Mouse (Mus musculus): ENCODE results near the gene Rasgrf1. TPM values are rescaled to one million over a fixed set of nuclear protein-coding genes. Genes with fewer than 3 reads are reported as not detected.

Rasgrf1 gene
- polyA plus RNA-seq (2012; fragmentation: generic; extraction: Trizol) = not detected
- long read RNA-seq, experiment 1 = 0 reads
- long read RNA-seq, experiment 2 = 0 reads

DNA sequence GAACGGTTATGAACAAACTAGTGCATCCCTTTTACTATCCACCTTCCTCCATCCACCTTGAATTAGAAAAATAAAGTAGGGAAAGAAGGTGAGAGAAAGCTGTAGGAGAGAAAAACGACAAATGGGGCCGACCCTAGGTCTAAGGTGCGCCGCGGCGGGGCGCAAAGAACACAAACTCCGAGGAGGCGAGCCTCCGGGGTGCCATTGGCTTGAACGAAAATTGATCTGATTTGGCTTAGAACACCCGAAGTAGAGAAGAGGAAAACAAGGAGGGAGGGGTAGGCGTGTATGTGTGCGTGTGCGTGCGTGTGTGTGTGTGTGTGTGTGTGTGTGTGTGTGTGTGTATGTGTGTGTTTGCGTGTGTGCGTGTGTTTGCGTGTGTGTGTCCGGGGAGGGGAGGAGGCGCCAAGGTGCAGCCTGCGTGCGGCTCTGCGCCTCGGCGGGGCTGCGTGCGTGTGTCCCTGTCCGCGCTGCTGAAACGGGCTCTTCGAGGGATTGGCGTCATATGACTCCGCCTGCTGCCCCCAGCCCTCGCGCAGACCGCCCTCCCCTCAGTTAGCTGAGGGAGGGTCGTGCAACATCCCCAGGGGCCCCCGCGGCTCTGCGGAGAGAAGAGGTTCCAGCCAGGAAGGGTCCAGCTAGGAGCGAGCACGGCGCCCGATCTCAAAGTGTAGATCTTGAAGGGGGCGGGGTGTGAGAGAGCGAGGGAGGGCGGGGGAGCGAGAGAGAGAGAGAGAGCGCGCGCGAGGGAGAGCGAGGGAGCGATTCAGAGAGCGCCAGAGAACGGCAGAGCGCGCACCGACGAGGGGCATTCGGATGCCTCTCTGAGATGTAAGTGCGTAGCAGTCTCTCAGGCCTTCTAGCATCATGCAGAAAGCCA, at the start of gene Rasgrf1:
Gene Rasgrf1, plus strand, starts transcription at position 778 of the 880 bp plus-strand sequence.
- TF ChIP-seq FOSL1 (IDR thresholded peaks at IDR 0.05; ENCODE audit: insufficient read depth, low read length, poor library complexity, severe bottlenecking) (no peak), USF1 (IDR thresholded peaks at IDR 0.05; ENCODE audit: low read depth) (no peak), MYOD1 (IDR thresholded peaks at IDR 0.05; ENCODE audit: control insufficient read depth, insufficient read length, low read depth) (no peak), CTCF (IDR thresholded peaks at IDR 0.05; ENCODE audit: control insufficient read depth, insufficient read depth, insufficient read length) (no peak), CEBPB (IDR thresholded peaks at IDR 0.05; ENCODE audit: low read depth) (no peak), MYOG (IDR thresholded peaks at IDR 0.05; ENCODE audit: control insufficient read depth, extremely low read depth, insufficient read length) (no peak), MAX (IDR thresholded peaks at IDR 0.05) (no peak)
- Histone ChIP-seq H3K79me2 (ENCODE audit: control insufficient read depth, insufficient read depth) (no peaks in the 10 kb centered on the region), H3K27me3 (ENCODE audit: control insufficient read depth, insufficient read depth, insufficient read length) (no peaks in the 10 kb centered on the region), H3K36me3 (ENCODE audit: control insufficient read depth, insufficient read depth) (no peaks in the 10 kb centered on the region), H3K4me3 (ENCODE audit: insufficient read depth, poor library complexity, severe bottlenecking) (no peak within 1 kb of the TSS), H3ac (ENCODE audit: control insufficient read depth, insufficient read length, low read depth) (no peak within 1 kb of the TSS), H3K79me3 (ENCODE audit: low read depth) (no peaks in the 10 kb centered on the region)

DNA sequence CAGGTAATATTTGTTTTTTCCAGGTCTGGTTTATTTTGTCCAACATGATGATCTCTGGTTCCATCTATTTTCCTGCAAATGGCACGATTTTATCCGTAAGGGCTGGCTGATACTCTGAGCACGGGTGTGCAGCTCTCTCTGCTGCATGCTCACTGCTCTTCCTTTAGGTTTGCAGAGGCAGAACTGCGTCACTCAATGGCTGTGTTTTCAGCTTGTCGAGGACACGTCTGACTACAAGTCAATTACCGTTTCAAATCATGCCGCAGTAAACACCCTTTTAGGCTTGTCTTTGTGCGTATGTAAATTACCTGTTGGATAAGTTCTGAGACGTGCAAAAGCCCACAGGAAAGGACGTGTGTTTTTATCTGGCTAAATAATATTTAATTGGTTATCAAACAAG, 49.6 kb upstream of the Rasgrf1 start:
- Histone ChIP-seq H3K36me3 (ENCODE audit: control insufficient read depth, insufficient read depth) (no peaks in the 10 kb centered on the region), H3ac (ENCODE audit: control insufficient read depth, insufficient read length, low read depth) (no peak overlapping the region), H3K4me3 (ENCODE audit: insufficient read depth, poor library complexity, severe bottlenecking) (no peak overlapping the region), H3K79me3 (ENCODE audit: low read depth) (no peaks in the 10 kb centered on the region), H3K27me3 (ENCODE audit: control insufficient read depth, insufficient read depth, insufficient read length) (no peaks in the 10 kb centered on the region), H3K79me2 (ENCODE audit: control insufficient read depth, insufficient read depth) (no peaks in the 10 kb centered on the region)
- no peak for TF ChIP-seq USF1 (IDR thresholded peaks at IDR 0.05; ENCODE audit: low read depth)
- no peak for TF ChIP-seq CEBPB (IDR thresholded peaks at IDR 0.05; ENCODE audit: low read depth)
- TF ChIP-seq CTCF (IDR thresholded peaks at IDR 0.05; ENCODE audit: control insufficient read depth, insufficient read depth, insufficient read length) = no peak
- no peak for TF ChIP-seq MYOG (IDR thresholded peaks at IDR 0.05; ENCODE audit: control insufficient read depth, extremely low read depth, insufficient read length)
- TF ChIP-seq FOSL1 (IDR thresholded peaks at IDR 0.05; ENCODE audit: insufficient read depth, low read length, poor library complexity, severe bottlenecking) = no peak
- TF ChIP-seq MYOD1 (IDR thresholded peaks at IDR 0.05; ENCODE audit: control insufficient read depth, insufficient read length, low read depth) = no peak
- TF ChIP-seq MAX (IDR thresholded peaks at IDR 0.05) = no peak

DNA sequence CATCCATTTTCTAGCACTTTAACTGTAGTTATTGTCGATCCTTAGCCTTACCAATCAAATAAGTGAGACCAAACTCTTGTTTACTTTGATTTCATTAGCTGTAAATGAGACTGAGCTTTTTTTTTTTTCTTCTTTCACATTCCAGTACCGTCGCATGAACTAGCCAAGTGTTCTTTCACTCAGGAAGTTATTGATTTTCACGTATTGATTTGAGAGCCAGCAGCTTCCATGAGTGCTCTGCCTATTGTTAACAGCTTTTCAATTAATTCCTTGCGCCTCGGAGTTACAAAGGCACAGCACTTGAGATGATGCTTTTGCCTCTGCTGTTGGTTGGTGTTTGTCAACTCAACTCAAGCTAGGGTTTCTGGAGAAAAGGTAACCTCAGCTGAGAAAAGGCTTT, 49.1 kb upstream of the Rasgrf1 start:
- H3K79me2 ChIP-seq (ENCODE audit: control insufficient read depth, insufficient read depth) = no peaks in the 10 kb centered on the region
- TF ChIP-seq USF1 (IDR thresholded peaks at IDR 0.05; ENCODE audit: low read depth) = no peak
- no peak for TF ChIP-seq CEBPB (IDR thresholded peaks at IDR 0.05; ENCODE audit: low read depth)
- no peak for TF ChIP-seq CTCF (IDR thresholded peaks at IDR 0.05; ENCODE audit: control insufficient read depth, insufficient read depth, insufficient read length)
- TF ChIP-seq MAX (IDR thresholded peaks at IDR 0.05) = no peak
- no peak for TF ChIP-seq FOSL1 (IDR thresholded peaks at IDR 0.05; ENCODE audit: insufficient read depth, low read length, poor library complexity, severe bottlenecking)
- no peak for TF ChIP-seq MYOD1 (IDR thresholded peaks at IDR 0.05; ENCODE audit: control insufficient read depth, insufficient read length, low read depth)
- no peak for TF ChIP-seq MYOG (IDR thresholded peaks at IDR 0.05; ENCODE audit: control insufficient read depth, extremely low read depth, insufficient read length)
- H3K79me3 ChIP-seq (ENCODE audit: low read depth) = no peaks in the 10 kb centered on the region

DNA sequence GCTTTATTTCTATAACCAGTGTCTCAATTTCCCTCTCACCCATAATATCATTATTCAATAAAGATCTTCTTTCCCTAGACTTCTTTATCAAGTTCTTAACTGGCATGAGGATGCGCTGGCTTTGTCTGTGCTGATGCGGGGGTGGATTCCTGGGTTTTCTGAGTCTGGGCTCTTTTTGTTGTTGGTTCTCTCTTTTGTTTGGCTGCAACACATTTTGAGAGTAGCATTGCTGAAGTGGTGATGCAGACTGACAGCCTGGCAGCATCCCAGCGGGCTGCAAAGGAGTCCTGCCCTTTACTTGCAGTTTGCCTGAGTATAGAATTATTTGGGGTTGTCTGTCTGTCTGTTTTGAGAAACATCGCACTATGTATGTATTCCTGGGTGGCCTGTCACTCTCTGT, 42.6 kb upstream of the Rasgrf1 start:
- Histone ChIP-seq H3K36me3 (ENCODE audit: control insufficient read depth, insufficient read depth) (no peaks in the 10 kb centered on the region), H3K27me3 (ENCODE audit: control insufficient read depth, insufficient read depth, insufficient read length) (no peaks in the 10 kb centered on the region), H3K4me3 (ENCODE audit: insufficient read depth, poor library complexity, severe bottlenecking) (no peak overlapping the region), H3K79me2 (ENCODE audit: control insufficient read depth, insufficient read depth) (no peaks in the 10 kb centered on the region), H3ac (ENCODE audit: control insufficient read depth, insufficient read length, low read depth) (no peak overlapping the region), H3K79me3 (ENCODE audit: low read depth) (no peaks in the 10 kb centered on the region)
- TF ChIP-seq USF1 (IDR thresholded peaks at IDR 0.05; ENCODE audit: low read depth) (no peak), FOSL1 (IDR thresholded peaks at IDR 0.05; ENCODE audit: insufficient read depth, low read length, poor library complexity, severe bottlenecking) (no peak), MYOG (IDR thresholded peaks at IDR 0.05; ENCODE audit: control insufficient read depth, extremely low read depth, insufficient read length) (no peak), MYOD1 (IDR thresholded peaks at IDR 0.05; ENCODE audit: control insufficient read depth, insufficient read length, low read depth) (no peak), MAX (IDR thresholded peaks at IDR 0.05) (no peak), CTCF (IDR thresholded peaks at IDR 0.05; ENCODE audit: control insufficient read depth, insufficient read depth, insufficient read length) (no peak), CEBPB (IDR thresholded peaks at IDR 0.05; ENCODE audit: low read depth) (no peak)

More for the DNA sequence above, 49.1 kb upstream of the Rasgrf1 start:
- H3ac ChIP-seq (ENCODE audit: control insufficient read depth, insufficient read length, low read depth) = no peak overlapping the region
- H3K36me3 ChIP-seq (ENCODE audit: control insufficient read depth, insufficient read depth) = no peaks in the 10 kb centered on the region
- H3K27me3 ChIP-seq (ENCODE audit: control insufficient read depth, insufficient read depth, insufficient read length) = no peaks in the 10 kb centered on the region
- no peak overlapping the region for H3K4me3 ChIP-seq (ENCODE audit: insufficient read depth, poor library complexity, severe bottlenecking)

DNA sequence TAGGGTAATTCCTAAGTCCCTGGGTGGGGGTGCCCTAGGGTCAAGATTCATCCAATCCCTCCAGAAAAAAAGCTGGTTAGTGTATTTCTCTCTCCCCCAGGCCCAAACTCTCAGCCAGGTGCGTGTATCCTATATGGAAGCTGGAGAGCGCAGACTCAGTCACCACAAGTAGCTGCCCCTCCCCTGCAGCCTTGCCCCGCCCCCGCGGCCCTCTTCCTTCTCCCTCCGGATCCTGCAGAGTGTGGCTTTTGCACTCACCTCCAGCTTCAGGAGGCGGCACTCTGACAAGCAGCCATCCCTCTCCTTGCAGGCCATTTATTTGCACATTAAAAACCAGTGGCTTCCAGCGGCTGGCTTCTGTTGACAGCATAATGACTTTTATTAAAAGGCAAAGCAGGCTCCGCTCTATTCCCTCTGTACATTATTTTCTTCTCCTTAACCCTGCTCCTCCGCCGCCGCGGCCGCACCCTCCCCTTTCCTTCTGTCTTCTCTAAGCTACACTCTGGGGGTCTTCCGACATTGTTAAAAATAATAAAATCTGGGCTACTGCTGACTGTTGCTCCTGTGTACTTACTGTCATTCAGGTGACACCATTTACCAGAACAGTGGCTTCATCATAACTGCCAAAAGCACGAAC, 41.5 kb upstream of the Rasgrf1 start:
- Histone ChIP-seq H3K79me2 (ENCODE audit: control insufficient read depth, insufficient read depth) (no peaks in the 10 kb centered on the region), H3K36me3 (ENCODE audit: control insufficient read depth, insufficient read depth) (no peaks in the 10 kb centered on the region), H3K4me3 (ENCODE audit: insufficient read depth, poor library complexity, severe bottlenecking) (no peak overlapping the region), H3K27me3 (ENCODE audit: control insufficient read depth, insufficient read depth, insufficient read length) (no peaks in the 10 kb centered on the region), H3K79me3 (ENCODE audit: low read depth) (no peaks in the 10 kb centered on the region), H3ac (ENCODE audit: control insufficient read depth, insufficient read length, low read depth) (no peak overlapping the region)
- TF ChIP-seq FOSL1 (IDR thresholded peaks at IDR 0.05; ENCODE audit: insufficient read depth, low read length, poor library complexity, severe bottlenecking) (no peak), MYOD1 (IDR thresholded peaks at IDR 0.05; ENCODE audit: control insufficient read depth, insufficient read length, low read depth) (no peak), MAX (IDR thresholded peaks at IDR 0.05) (no peak), CTCF (IDR thresholded peaks at IDR 0.05; ENCODE audit: control insufficient read depth, insufficient read depth, insufficient read length) (no peak), USF1 (IDR thresholded peaks at IDR 0.05; ENCODE audit: low read depth) (no peak), CEBPB (IDR thresholded peaks at IDR 0.05; ENCODE audit: low read depth) (no peak), MYOG (IDR thresholded peaks at IDR 0.05; ENCODE audit: control insufficient read depth, extremely low read depth, insufficient read length) (no peak)
